Comparison of ENCODE assay signal across 17 mouse cellular contexts in genomic region chr2:172381898-172382297, GRCm38 (mm10). TPM values are rescaled to one million over a fixed set of nuclear protein-coding genes. Genes with fewer than 3 reads are reported as not detected.
A peak's percentile ranks its signal among the peaks of the same experiment; 100 is the strongest.
DNase-seq lines count a peak whose midpoint lies in the region; ATAC-seq lines count a peak whose summit lies in the region.
"Had no signal": no experiment of that assay in that cellular context is flagged by ENCODE, and none has a peak within 500 bp of the region (broad histone marks: within the 10 kb centered on the region; RNA-seq: fewer than 3 reads in every experiment).

No protein-coding gene starts in this region.

- intact Hi-C loops in gastrocnemius, postnatal 36 days (cut with DNase I) = loop anchor here (5.0 kb wide), 1 partner anchor 120 kb away; no protein-coding TSS in a partner anchor

- peak; percentile 24 for DNase-seq in T-cell, adult 2 months (ENCODE audit: low spot score)
- peak; percentile 66 to 83 for DNase-seq in thymus, adult 18-20 months
- peak; percentile 71 to 85 for DNase-seq in thymus, postnatal 36 days
- no peak for DNase-seq in adrenal gland, postnatal 36 days
- no peak for DNase-seq in gastrocnemius, postnatal 36 days
- DNase-seq: adrenal gland, postnatal 14 days; cerebellum, adult 9-11 months; gastrocnemius, postnatal 25 days; heart, postnatal 4 days; kidney, postnatal 36 days; lung, embryonic 14.5 days had no signal

- peak; percentile 8 to 24; a peak in 2 of 4 replicates for ATAC-seq in hematopoietic stem cell, adult 5-6 weeks (replicated peaks in 1 of 2; ENCODE audit: insufficient read depth in 1 of 2, low FRiP score in 2 of 2, low TSS enrichment in 1 of 2, low read depth in 1 of 2, poor library complexity in 2 of 2, severe bottlenecking in 2 of 2)
- ATAC-seq in monocyte, adult 5-6 weeks (replicated peaks; ENCODE audit: insufficient number of reproducible peaks, low FRiP score, low TSS enrichment, poor library complexity, severe bottlenecking) = no peak
- ATAC-seq: hindbrain, embryonic 16.5 days; intestine, embryonic 16.5 days; liver, embryonic 12.5 days; midbrain, embryonic 16.5 days had no signal

RNA-seq across cellular contexts. Expression of gene Cstf1, which starts 11.4 kb away (rescaled TPM):
- 28.4 and 41.6 TPM in 2 replicates for total RNA-seq in hematopoietic stem cell, adult 5-6 weeks (2017)
- total RNA-seq in adrenal gland, postnatal 36 days (2021) = 10 to 100 TPM; 32.4 to 35.2 TPM
- total RNA-seq in gastrocnemius, postnatal 36 days (2021) = 10 to 100 TPM; 16.6 to 19.3 TPM
- 9.0 to 17.3 TPM (median 12.8 TPM) in 3 replicates for total RNA-seq in monocyte, adult 5-6 weeks (2017)

RNA-seq across cellular contexts. Expression of gene Aurka, which starts 11.6 kb away (rescaled TPM):
- 42.8 and 50.7 TPM in 2 replicates for total RNA-seq in hematopoietic stem cell, adult 5-6 weeks (2017)
- total RNA-seq in adrenal gland, postnatal 36 days (2021) = 1 to 10 TPM; 3.4 to 4.2 TPM
- total RNA-seq in gastrocnemius, postnatal 36 days (2021) = 1 to 10 TPM; 4.1 to 6.6 TPM
- total RNA-seq in monocyte, adult 5-6 weeks (2017) = 3.1 to 6.5 TPM (median 4.9 TPM) in 3 replicates

RNA-seq across cellular contexts. Expression of gene Cass4, which starts 11.7 kb away (rescaled TPM):
- total RNA-seq in hematopoietic stem cell, adult 5-6 weeks (2017) = 1.0 and 2.7 TPM in 2 replicates
- total RNA-seq in adrenal gland, postnatal 36 days (2021) = under 1 TPM; 0.13 to 0.43 TPM
- total RNA-seq in gastrocnemius, postnatal 36 days (2021) = under 1 TPM; 0.25 to 0.33 TPM
- total RNA-seq in monocyte, adult 5-6 weeks (2017) = 1.5 to 17.7 TPM (median 9.5 TPM) in 3 replicates

RNA-seq across cellular contexts. Expression of gene Fam210b, which starts 36.5 kb away (rescaled TPM):
- 4.8 and 5.3 TPM in 2 replicates for total RNA-seq in hematopoietic stem cell, adult 5-6 weeks (2017)
- 10 to 100 TPM; 26.8 to 34.2 TPM for total RNA-seq in adrenal gland, postnatal 36 days (2021)
- 1 to 10 TPM; 3.9 to 4.6 TPM for total RNA-seq in gastrocnemius, postnatal 36 days (2021)
- 7.1 to 7.7 TPM (median 7.5 TPM) in 3 replicates for total RNA-seq in monocyte, adult 5-6 weeks (2017)

RNA-seq across cellular contexts. Expression of gene Rtf2, which starts 58.5 kb away (rescaled TPM):
- 159 and 187 TPM in 2 replicates for total RNA-seq in hematopoietic stem cell, adult 5-6 weeks (2017)
- 10 to 100 TPM; 76.2 to 86.3 TPM for total RNA-seq in adrenal gland, postnatal 36 days (2021)
- 10 to 100 TPM; 27.0 to 27.6 TPM for total RNA-seq in gastrocnemius, postnatal 36 days (2021)
- total RNA-seq in monocyte, adult 5-6 weeks (2017) = 190 to 207 TPM (median 193 TPM) in 3 replicates

Comparison
In these comparisons a context has a peak if more than half of its experiments do, and no peak if none do; other contexts are left out.
1. DNase-seq: peak in T-cell, adult 2 months (single experiment), thymus, adult 18-20 months (2 of 2) and thymus, postnatal 36 days (2 of 2); none in adrenal gland, postnatal 36 days (0 of 2) and gastrocnemius, postnatal 36 days (0 of 2).